Mouse (Mus musculus) lung, postnatal 0 days (tissue): ENCODE results near the gene Ptprg.

Experiments
- CTCF ChIP-seq: IDR thresholded peaks from 2 replicates; pipeline ENCODE4 v1.5.1; 2016; ENCODE audit warnings: antibody characterized with exemption, mild to moderate bottlenecking
- EP300 ChIP-seq: IDR thresholded peaks from 2 replicates; pipeline ENCODE4 v1.6.1; 2016; ENCODE audit warnings: antibody characterized with exemption, mild to moderate bottlenecking, control low read depth

GRCm38 (mm10) chr14:11664302-11664701 lies 111.0 kb downstream of the Ptprg start:
- TF ChIP-seq CTCF, result no peak
- no peak for TF ChIP-seq EP300
